Mouse (Mus musculus): ENCODE results near the gene Clec18a.

- TF ChIP-seq POLR2A (IDR thresholded peaks at IDR 0.05; ENCODE audit: low read depth, low read length) (peak; percentile 78), USF1 (IDR thresholded peaks at IDR 0.05; ENCODE audit: low read depth, low read length) (no peak)
These were observed 64.8 kb downstream of the Clec18a start for GRCm38 (mm10) chr8:111027391-111027937.

All from CH12.LX (cell line).